Mouse (Mus musculus) spleen, postnatal 4 days (tissue): ENCODE measurements around the gene Max.

Experiments
- DNase-seq, 2 experiments: peaks; one replicate each; pipeline ENCODE4 v3.0.0; 2022; ENCODE audit warnings: low spot score in 2 of 2

The Max gene

GRCm38 (mm10) chr12:76920398-76920797 is 41.6 kb downstream of the Max start:
- no peak for DNase-seq

- DNase-seq = no peak
These were observed 43.1 kb downstream of the Max start for GRCm38 (mm10) chr12:76918855-76919254.

- no peak for DNase-seq
These were observed 43.9 kb downstream of the Max start for GRCm38 (mm10) chr12:76918113-76918512.

- DNase-seq = no peak
These were observed 45.8 kb downstream of the Max start for GRCm38 (mm10) chr12:76916163-76916562.

GRCm38 (mm10) chr12:76912193-76912592 is 49.8 kb downstream of the Max start:
- DNase-seq = no peak

GRCm38 (mm10) chr12:76911171-76911726 is 50.8 kb downstream of the Max start:
- DNase-seq = no peak

GRCm38 (mm10) chr12:76910258-76910940 is 51.6 kb downstream of the Max start:
- DNase-seq = peak; percentile 80

GRCm38 (mm10) chr12:76909218-76909617 is 52.8 kb downstream of the Max start:
- DNase-seq = peak; percentile 67 to 74

GRCm38 (mm10) chr12:76906278-76906677 is 55.7 kb downstream of the Max start:
- no peak for DNase-seq

GRCm38 (mm10) chr12:76901508-76902294 is 60.3 kb downstream of the Max start:
- no peak for DNase-seq

- DNase-seq = no peak
These were observed 62.6 kb downstream of the Max start for GRCm38 (mm10) chr12:76899261-76899975.

- no peak for DNase-seq
These were observed 63.9 kb downstream of the Max start for GRCm38 (mm10) chr12:76898141-76898540.

GRCm38 (mm10) chr12:76897006-76897405 is 65.0 kb downstream of the Max start:
- no peak for DNase-seq

- no peak for DNase-seq
These were observed 65.4 kb downstream of the Max start for GRCm38 (mm10) chr12:76896566-76896965.

GRCm38 (mm10) chr12:76895777-76896176 is 66.2 kb downstream of the Max start:
- no peak for DNase-seq

GRCm38 (mm10) chr12:76894792-76895559 is 67.0 kb downstream of the Max start:
- no peak for DNase-seq

- no peak for DNase-seq
These were observed 68.9 kb downstream of the Max start for GRCm38 (mm10) chr12:76892910-76893695.

GRCm38 (mm10) chr12:76891160-76891559 is 70.8 kb downstream of the Max start:
- no peak for DNase-seq

GRCm38 (mm10) chr12:76889404-76890184 is 72.4 kb downstream of the Max start:
- no peak for DNase-seq

- DNase-seq = no peak
These were observed 74.1 kb downstream of the Max start for GRCm38 (mm10) chr12:76887941-76888340.
